Mouse (Mus musculus) skeletal muscle tissue, adult 2 months (tissue): ENCODE data around the gene Fbxl15.
A peak's percentile ranks its signal among the peaks of the same experiment; 100 is the strongest.

ENCODE experiments used
- DNase-seq: peaks from one replicate; pipeline ENCODE4 v3.0.0-alpha.2; 2012; ENCODE audit warnings: low read depth, low spot score

Fbxl15 gene

DNA sequence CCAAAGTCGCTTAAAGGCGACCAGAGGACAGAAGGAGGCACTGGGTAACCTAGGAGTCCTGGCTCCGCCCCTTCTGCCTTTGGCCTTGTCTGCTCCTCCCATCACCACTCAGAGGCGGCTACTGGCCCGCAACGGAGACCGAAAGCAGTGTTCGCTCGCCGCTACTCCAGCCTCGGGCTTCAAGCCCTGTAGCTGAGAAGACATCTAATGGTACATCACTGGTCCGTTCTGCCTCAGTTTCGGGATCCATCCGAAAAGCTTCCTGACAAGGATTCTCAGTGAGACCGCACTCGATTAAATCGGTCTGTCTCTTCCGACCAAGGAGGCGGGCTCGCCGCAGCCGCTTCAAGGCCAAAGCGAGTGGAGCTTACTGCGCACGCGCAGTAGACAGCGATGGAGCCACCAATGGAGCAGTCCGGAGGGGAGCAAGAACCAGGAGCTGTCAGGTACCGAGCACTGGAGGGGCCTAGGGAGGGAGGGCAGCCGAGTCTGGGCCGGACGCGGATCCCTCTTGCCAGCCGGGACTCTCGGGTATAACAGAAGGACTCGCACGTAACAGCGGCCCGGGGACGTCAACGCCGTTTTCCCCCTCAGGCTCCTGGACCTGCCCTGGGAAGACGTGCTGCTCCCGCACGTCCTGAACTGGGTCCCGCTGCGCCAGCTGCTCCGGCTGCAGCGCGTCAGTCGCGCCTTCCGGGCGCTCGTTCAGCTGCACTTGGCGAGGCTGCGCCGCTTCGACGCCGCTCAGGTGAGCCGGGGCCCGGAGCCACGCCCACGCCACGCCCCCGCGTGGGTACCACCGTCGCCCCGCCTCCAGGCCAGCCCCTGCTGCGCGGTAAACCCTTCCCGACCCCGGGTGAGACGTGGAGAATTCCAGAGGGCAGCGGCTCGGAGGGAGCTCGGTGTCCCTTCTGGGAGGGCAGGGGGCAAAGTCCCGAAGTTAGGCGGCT is at the start of gene Fbxl15:
Gene Fbxl15, plus strand, starts transcription at position 104 of the 950 bp plus-strand sequence.
- peak; percentile 98 for DNase-seq

DNA sequence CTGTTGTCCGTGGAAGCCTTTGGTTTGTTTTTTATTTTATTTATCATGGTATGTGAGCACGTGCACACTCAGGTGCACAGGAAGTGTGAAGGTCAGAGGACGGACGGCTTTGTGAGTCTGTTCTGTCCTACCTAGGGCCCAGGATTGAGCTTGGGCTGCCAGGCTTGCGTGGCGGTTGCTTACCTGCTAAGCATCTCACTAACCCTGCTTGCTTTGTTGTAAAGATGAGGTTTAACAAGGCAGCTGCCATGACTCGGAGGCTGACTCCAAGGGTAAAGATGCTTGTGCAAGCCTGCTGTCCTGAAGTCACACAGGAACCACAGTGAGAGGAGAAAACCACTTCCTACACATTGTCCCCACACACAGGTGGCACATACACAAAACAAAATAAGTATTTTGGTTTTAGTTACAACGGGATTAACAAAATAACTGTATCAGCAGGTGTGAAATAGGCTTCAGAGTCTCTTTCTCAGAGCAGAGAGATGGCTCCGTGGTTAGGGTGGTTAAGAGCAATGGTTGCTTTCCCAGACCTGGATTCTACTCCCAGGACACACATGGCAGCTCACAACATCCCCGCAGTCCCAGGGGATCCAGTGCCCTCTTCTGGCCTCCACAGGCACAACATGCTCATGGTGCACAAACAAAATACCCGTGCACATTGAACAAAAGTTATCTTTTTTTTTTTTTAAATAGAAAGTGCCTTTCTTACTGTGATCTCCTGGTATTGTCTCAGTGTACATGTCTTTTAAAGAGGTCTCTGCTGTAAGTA is 45.7 kb upstream of the Fbxl15 start:
- no peak for DNase-seq

DNA sequence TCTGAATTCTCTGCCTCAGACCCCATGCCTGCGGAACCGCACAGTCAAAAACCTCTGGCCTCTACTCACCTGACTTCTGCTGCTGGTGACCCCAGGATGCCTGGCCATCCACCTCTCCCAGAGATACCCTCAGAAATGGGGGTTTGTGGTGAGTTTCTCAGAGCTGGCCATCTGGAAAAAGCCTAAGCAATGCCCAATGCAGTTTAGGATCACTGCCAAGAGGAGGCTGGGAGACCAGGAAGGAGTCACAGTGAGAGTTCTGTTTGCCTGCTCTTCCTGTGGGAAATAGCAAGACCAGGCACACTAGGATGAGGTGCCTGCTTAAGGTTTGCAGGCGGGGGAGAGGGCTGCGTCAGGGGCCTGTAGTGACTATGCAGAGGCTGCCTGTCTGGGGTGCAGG is 43.3 kb upstream of the Fbxl15 start:
- no peak for DNase-seq

GRCm38 (mm10) chr19:46285631-46286030 is 42.4 kb upstream of the Fbxl15 start:
- DNase-seq = no peak

DNA sequence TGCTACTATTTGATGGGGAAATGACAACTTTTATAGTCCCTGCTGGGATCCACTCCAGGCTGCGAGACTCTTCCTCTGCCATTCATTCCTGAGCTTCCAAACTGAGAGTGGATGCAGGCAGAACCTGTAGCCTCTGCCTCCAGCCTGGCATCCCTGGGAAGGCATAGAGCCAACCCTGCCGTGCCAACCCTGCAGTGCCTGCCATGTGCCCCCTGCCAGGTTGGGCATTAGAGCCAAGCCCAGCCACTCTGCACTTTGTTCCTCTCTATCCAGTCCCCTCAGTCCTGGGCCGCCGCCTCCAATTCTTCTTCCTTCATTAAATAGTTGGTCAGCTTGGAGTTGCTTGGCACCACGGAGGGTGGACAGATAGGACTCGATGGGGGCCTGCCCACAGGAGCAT is 41.9 kb upstream of the Fbxl15 start:
- DNase-seq = no peak

DNA sequence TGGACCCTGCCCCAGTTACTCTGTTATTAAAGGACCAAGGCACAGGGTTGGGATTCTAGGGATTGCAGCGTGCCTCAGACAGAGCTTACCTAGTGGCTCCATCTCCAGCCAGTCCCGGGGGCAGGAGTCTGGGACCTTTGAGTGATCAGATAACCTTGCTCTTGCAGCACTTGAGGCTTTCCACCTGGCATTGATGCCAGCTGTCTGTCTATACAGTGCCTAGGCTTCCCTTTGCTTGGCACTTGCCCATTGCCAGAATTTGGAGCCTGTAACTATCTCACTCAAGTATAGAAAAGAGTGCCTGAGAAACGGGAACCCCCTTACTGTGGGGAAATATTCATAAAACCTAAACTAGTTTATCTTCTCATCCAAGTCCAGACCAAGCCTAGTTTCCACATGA is 41.1 kb upstream of the Fbxl15 start:
- no peak for DNase-seq

- DNase-seq = no peak
These were observed 40.4 kb upstream of the Fbxl15 start for GRCm38 (mm10) chr19:46287566-46287965.

DNA sequence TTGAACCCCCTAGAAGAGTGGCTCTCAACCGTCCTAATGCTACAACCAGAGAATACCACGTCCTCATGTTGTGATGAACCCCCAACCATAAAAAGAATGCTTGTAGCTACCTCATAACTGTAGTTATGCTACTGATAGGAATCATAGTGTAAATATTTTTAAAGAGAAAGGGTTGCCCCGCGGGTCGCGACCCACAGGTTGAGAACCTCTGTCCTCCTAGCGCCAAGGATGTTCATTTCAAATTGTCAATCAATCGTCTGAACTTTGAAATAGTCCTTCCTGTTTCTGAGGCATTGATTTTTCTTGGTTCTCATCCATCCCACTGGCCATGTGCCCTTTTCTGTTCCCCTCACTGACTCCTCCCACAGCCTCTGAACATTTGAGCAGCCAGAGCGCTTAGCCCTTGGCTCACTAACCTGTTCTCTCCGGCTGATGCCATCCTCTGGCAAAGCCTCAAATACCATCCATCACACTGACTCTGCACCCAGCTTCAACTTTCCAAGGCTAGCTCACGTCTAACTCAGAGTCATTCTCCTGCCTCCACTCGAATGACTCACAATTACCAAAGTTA is 37.4 kb upstream of the Fbxl15 start:
- no peak for DNase-seq

GRCm38 (mm10) chr19:46296938-46297337 is 31.0 kb upstream of the Fbxl15 start:
- no peak for DNase-seq

DNA sequence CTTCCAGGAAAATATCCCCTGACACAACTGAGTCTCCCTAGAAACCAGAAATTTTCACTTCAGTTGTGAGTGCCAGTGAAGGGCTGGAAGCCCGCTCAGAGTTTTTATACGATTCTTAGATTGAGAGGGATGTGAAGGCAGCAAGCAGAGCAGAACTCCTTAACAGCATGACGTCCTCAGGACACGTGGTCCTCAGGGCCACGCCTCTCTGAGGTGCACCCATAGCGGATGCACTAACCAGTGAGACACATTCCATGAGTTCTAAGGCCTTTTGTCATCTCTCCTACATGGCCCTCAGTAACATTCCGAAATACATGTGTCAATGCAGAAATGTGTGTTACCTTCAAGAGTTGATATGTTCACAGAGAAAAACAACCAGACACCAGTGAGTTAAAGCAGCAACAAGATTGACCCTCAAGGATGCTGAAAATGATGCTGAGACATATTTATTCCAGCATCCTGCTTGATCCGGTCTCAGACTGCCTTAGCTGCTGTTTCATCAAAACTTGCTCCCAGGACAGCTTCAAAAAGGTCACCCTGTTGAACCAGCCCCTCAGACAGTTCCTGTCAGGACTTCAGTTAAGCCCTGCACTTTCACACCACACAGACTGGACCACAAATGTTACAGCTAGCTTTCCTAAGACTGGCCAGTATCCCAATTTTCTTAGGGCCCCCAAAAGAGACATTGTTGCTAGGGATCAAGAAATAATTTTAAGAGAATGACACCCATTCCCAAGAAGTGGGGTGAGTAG is 27.5 kb upstream of the Fbxl15 start:
- DNase-seq = no peak

GRCm38 (mm10) chr19:46302551-46302950 is 25.4 kb upstream of the Fbxl15 start:
- DNase-seq = no peak

DNA sequence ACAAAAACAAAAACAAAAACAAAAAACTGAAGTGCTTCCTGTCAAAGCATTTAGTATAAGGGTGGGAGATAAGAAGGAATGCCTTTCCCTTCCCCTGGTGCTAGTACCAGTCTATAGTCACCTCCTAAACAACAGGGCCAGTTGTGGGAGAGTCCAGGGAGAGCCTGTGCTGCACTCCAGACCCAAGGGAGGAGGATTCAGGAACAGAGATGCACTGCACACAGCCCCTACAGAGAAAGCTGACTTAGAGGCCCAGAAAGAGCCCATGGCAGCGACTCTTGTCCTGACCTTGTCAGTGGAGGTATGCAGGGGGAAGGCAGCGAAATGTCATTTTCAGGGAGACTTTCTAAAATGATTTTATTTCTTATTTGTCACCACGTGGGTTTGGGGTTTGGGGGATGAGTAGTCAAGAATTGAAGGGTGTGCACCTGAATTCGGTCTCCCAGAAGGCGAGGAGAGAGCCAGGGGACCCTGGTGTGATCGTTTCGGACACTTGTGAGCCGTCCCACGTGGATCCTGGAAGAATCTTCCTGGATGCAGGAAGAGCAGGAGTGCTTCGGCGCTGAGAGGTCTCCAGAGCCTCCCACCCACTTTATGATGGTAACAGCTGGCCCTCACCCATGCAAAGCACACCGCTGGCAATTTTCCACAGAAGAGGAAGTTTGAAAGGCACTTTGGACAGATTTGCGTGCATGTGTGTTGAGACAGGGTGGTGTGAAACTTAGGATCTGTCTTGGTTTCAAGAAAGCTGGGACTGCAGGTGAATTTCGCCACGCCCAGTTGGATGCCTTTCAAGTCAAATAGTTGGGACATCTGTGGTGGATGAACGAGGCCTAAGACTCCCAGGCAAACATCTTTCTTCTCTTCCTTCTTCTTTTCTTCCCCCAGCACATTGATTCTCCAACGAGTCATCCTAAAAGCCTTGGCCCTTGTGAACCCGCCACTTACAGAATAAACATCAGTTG is 24.5 kb upstream of the Fbxl15 start:
- peak; percentile 27 for DNase-seq

DNA sequence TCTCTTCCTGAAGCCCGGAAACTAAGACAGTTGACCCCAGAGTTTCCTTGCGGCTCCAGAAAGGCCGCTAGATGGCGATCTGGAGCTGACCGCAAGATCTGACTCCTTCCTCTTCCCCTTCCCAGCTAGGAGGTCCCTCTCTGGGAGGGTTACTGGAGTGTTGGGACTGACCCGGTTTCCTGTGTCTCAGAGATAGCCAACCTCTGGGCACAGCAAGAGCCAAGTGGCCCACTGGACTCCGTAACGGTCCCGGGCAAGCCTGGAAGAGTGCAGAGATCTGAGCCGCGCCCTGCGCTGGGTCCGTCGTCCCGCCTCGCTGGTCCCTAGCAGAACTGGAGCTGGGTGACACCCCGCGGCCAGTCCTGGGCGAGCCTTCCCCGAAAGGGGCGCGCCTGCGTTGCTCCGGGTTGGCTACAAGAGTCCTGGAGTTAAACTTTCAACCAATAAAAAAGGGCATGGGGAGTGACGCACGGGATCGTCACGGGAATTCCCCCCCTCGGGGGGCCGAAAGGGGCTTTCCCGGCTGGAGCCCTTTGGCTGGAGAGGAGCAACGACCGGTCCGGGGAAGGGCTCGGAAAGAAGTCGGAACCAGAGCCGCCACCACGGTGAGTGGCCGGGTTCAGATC is 23.7 kb upstream of the Fbxl15 start, which contains the start of gene Nfkb2:
Gene Nfkb2, plus strand, starts transcription at position 105 of the 626 bp plus-strand sequence.
- peak; percentile 93 for DNase-seq

DNA sequence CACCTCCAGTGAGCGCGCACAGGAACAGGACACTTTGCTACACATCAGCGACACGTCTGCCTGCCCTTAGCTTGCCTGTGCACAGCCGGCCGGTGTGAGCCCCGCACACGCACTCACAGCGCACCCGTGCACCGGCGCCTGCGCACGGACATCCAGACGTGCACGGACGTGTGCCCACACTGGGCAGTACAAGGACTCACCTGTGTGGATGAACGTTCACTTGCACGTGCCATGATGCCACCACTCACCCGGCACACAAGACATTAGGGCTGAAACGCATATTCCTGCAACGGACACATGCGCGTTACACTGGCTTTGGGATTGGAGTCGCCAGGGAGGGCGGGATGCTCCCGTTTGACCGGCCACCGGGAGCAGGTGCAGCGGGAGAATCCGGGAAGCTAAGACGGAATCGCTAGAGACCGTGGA is 23.1 kb upstream of the Fbxl15 start:
- no peak for DNase-seq

DNA sequence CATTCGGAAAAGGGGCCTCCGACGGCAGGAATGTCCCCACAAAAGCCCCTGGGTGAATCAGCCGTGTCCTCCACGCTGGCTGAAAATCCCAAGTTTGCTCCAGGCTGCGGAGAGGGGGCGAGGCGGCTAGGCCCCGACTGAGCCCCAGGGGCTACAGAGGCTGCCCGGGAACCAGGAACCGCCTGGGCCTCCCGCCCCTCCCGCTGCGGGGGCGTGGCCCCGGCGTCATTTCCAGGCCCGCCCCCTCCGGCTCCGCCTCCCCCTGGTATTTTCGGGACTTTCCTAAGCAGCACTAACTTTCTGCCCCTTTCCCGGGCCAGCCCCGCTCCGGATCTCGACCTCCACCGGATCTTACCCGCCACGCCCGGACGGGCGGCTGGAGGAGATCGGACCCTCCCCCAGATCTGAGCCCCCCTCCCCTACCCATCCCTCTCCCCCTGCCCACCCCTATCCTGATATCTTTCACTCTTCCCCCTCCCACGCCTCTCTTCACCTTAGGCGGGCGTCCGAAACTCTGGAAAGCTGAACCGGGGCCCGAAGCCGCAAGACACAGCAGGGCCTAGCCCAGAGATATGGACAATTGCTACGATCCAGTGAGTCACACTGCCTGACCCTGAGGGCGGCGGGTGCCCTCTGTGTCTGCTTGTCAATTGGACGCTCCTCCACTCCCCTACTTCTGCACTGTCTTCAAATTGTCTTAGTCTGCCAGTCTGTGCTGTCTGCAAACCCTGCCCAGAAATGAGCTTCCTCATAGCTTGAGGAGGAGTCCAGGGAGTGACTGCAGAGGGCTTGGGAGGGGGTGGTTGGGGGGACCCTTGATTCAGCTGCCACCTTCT is 22.3 kb upstream of the Fbxl15 start:
- DNase-seq = peak; percentile 75

GRCm38 (mm10) chr19:46306268-46306610 is 21.7 kb upstream of the Fbxl15 start:
- no peak for DNase-seq

DNA sequence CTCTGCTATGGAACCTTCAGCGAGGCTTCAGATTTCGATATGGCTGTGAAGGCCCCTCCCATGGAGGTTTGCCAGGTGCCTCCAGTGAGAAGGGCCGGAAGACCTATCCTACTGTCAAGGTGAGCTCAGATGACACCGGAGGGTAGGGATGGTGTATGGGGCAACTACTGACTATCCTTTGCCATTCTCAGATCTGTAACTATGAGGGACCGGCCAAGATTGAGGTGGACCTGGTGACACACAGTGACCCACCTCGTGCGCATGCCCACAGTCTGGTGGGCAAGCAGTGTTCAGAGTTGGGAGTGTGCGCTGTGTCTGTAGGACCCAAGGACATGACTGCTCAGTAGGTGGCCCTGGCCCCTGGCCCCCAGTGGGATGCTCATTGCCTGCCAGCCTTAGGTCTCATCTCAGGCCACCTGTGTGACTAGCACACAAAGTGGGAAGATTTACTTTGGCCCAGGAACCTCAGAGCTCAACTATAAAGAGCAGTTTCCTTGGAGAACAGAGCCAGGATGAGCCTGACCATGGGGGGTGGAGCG is 21.2 kb upstream of the Fbxl15 start:
- no peak for DNase-seq

DNA sequence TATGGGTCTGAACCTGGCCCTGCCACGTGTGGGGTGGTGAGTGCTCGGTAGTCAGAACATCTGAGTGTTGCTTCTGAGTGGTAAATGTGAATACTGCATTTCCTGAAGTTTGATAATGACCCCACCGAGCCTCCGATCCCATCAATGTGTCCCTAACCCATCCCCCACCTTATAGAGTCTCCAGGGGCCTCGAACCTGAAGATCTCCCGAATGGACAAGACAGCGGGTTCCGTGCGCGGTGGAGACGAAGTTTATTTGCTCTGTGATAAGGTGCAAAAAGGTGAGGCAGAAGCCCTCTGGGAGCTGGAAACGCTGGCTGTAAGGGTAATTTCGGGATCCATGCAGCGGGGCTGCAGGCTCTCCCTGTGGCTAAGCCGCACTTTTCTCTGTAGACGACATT is 20.2 kb upstream of the Fbxl15 start:
- no peak for DNase-seq

GRCm38 (mm10) chr19:46308303-46308702 is 19.7 kb upstream of the Fbxl15 start:
- no peak for DNase-seq
